Mouse (Mus musculus): ENCODE measurements around the gene Zfp119b. TPM values are rescaled to one million over a fixed set of nuclear protein-coding genes. Genes with fewer than 3 reads are reported as not detected.

The Zfp119b gene
- 5.7 and 7.9 TPM in 2 replicates for polyA plus RNA-seq (2012; ENCODE audit: insufficient read depth, insufficient read length, missing spikeins)

DNA sequence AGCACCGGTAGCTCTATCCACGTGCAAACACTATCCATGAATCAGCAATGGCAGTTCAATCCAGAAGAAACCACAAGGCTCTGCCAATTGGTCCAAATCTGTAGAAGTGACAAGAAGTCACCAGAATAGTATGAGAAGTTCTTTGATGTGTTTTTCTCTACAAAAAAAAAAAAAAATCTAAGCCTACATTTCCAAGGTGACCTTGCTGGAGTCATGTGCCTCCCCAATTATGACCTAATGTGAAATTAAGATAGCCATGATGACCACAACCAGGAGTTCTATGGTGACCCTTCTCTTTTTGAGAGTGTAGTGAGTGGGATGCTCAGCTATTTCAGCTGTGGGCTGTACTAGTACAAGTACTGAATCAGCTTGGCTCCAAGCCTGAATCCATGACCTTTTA lies at the start of gene Zfp119b:
TSS of gene Zfp119b (minus strand) at position 101 of the 400 bp plus-strand sequence.
- TF ChIP-seq CTCF (IDR thresholded peaks at IDR 0.05; ENCODE audit: low read depth, low read length), result no peak
- TF ChIP-seq POLR2A (IDR thresholded peaks at IDR 0.05; ENCODE audit: borderline replicate concordance, low read depth, low read length), result no peak
- Histone ChIP-seq H3K4me1 (ENCODE audit: control insufficient read depth, insufficient read depth, low read length) (peaks cover 39% of the 10 kb centered on the region), H3K27ac (ENCODE audit: insufficient read depth, low read depth, low read length) (no peak within 1 kb of the TSS), H3K4me3 (ENCODE audit: insufficient read depth, low read length) (no peak within 1 kb of the TSS)

DNA sequence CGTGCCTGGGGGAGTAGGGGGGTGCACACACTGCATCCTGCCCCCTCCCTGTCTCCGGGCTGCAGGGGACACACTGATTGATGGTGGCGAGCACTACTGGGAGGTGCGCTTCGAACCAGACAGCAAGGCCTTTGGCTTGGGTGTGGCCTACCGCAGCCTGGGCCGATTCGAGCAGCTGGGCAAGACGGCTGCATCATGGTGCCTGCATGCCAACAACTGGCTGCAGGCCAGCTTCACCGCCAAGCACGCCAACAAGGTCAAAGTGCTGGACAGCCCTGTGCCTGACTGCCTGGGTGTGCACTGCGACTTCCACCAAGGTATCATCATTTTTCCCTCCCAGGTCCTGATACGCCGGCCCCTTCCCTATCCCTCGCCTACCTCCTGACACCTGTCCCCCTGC lies 46.7 kb upstream of the Zfp119b start:
- Histone ChIP-seq H3K27ac (ENCODE audit: insufficient read depth, low read depth, low read length) (no peak overlapping the region), H3K4me1 (ENCODE audit: control insufficient read depth, insufficient read depth, low read length) (no peaks in the 10 kb centered on the region), H3K4me3 (ENCODE audit: insufficient read depth, low read length) (no peak overlapping the region)
- TF ChIP-seq POLR2A (IDR thresholded peaks at IDR 0.05; ENCODE audit: borderline replicate concordance, low read depth, low read length) (no peak), CTCF (IDR thresholded peaks at IDR 0.05; ENCODE audit: low read depth, low read length) (no peak)

DNA sequence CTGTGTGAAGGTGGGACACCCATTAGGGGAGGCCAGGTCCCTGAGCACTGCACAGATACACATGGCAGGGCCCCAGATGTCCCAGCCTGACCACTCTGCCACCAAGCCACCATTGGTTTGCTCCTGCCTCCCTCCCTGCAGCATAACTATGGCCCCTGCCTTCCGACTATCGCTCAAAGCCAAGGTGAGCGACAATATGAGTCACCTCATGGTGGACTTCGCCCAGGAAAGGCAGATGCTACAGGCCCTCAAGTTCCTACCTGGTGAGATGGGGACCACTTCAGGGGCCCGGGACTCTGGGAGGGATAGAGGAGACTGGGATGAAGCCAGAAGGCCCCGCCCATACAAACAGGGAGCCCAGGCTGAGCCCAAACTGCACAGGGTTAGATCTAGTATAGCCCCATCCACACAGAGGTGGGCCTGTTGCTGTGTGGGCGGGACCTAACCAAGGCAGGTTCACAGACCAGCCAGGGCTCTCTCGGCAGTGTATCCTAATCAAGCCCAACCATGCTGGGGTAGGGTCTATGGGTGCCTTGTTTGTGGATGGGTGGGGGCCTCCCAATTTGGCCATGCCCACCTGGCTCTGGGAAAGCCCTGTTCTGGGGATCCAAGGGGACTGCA lies 41.1 kb upstream of the Zfp119b start:
- H3K4me1 ChIP-seq (ENCODE audit: control insufficient read depth, insufficient read depth, low read length), result no peaks in the 10 kb centered on the region
- H3K4me3 ChIP-seq (ENCODE audit: insufficient read depth, low read length), result no peak overlapping the region
- no peak for TF ChIP-seq CTCF (IDR thresholded peaks at IDR 0.05; ENCODE audit: low read depth, low read length)
- no peak for TF ChIP-seq POLR2A (IDR thresholded peaks at IDR 0.05; ENCODE audit: borderline replicate concordance, low read depth, low read length)
- H3K27ac ChIP-seq (ENCODE audit: insufficient read depth, low read depth, low read length), result no peak overlapping the region

DNA sequence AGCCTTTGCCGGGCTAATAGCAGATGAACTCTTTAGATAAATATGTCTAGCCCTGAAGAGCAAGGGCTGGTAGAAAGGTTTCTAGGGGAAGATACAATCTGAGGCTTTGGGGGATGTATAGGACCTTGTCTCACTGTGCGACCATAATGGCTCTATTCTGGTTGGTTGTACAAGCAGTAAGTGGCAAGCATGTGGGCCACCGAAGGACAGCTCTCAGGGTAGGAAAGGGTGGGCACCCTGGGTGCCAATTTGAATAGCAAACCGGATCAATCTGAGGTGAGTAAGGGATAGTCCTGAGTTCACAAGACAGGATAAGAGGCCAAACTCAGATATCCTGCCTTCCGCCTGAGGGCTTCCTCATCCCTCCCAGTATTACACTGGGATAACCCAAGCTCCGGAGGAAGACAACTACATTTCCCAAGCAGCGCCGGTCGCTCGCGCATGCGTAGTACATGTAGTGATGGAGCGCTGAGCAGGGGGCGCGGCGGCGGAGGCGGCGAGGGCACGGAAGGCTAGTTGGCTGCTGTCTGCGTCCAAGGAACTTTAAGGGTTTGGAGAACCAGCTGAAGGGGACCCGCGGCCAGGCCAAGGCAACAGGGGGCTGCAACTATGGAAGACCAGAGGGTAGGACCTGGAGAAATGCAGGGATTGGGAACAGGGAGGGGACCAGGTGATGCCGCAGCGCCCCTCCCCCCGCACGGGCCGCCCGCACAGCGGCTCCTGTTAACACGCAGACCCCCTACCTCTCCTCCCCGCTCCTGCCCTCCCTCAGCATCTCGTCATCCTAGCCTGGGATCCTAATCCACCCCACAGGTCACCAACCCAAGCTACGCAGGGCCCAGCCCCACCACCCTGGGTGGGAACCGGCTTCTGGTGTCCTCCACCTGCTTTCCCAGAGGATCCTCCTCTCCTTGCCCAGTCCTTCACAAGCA lies 37.0 kb upstream of the Zfp119b start, which contains the start of gene Fsd1:
TSS of gene Fsd1 (plus strand) at position 480 of the 932 bp plus-strand sequence.
- no peak for TF ChIP-seq POLR2A (IDR thresholded peaks at IDR 0.05; ENCODE audit: borderline replicate concordance, low read depth, low read length)
- TF ChIP-seq CTCF (IDR thresholded peaks at IDR 0.05; ENCODE audit: low read depth, low read length), result no peak
- Histone ChIP-seq H3K27ac (ENCODE audit: insufficient read depth, low read depth, low read length) (no peak within 1 kb of the TSS), H3K4me1 (ENCODE audit: control insufficient read depth, insufficient read depth, low read length) (no peaks in the 10 kb centered on the region), H3K4me3 (ENCODE audit: insufficient read depth, low read length) (no peak within 1 kb of the TSS)

DNA sequence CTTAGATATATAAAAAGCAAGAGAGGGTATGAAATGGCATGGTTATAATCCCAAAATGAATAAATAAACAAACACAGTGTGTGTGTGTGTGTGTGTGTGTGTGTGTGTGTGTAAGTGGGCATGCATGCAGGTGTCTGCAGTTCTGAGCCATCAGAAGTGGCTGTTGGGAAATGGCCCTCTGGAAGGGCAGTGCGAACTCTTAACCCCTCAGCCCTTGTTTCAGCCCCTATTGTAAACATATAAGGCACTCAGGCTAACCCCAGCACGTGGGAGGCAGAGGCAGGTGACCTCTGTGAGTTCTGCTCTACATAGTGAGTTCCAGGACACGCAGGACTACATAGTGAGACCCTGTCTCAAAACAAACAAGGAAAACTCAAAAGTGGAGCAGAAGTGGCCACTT lies 28.0 kb upstream of the Zfp119b start:
- no peak overlapping the region for H3K4me3 ChIP-seq (ENCODE audit: insufficient read depth, low read length)
- no peak overlapping the region for H3K27ac ChIP-seq (ENCODE audit: insufficient read depth, low read depth, low read length)
- H3K4me1 ChIP-seq (ENCODE audit: control insufficient read depth, insufficient read depth, low read length), result no peaks in the 10 kb centered on the region; the same call in 1 of the 2 replicates
- TF ChIP-seq CTCF (IDR thresholded peaks at IDR 0.05; ENCODE audit: low read depth, low read length), result no peak
- TF ChIP-seq POLR2A (IDR thresholded peaks at IDR 0.05; ENCODE audit: borderline replicate concordance, low read depth, low read length), result no peak

DNA sequence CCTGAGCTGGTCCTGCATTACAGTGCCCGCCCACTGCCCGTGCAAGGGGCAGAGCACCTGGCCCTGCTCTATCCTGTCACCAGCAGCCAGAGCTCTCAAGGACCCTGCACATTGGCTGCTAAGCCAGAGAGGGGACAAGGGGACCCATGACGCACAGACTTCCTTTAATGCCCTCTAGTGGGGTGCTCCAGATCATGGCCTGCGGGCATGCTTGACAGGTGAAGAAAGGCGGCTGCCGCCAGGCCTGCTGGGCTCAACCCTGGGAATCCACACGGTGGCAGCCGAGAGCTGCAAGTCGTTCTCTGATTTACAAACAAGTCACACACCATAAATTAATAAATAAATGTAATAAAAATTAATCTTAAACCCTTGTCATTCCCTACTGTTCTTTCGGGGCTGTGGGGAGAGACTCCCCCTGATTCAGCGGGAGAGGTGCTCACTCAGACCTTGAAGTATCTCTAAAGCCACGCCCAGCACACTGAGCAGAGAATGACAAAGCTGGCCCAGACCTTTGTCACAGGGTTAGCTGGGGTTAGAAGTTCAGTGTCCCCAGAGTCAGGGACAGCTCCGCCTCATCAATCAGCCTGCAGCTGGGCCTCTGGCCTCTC lies 27.1 kb upstream of the Zfp119b start:
- Histone ChIP-seq H3K4me1 (ENCODE audit: control insufficient read depth, insufficient read depth, low read length) (no peaks in the 10 kb centered on the region; the same call in 1 of the 2 replicates), H3K4me3 (ENCODE audit: insufficient read depth, low read length) (no peak overlapping the region), H3K27ac (ENCODE audit: insufficient read depth, low read depth, low read length) (no peak overlapping the region)
- TF ChIP-seq POLR2A (IDR thresholded peaks at IDR 0.05; ENCODE audit: borderline replicate concordance, low read depth, low read length) (no peak), CTCF (IDR thresholded peaks at IDR 0.05; ENCODE audit: low read depth, low read length) (peak; percentile 82)

DNA sequence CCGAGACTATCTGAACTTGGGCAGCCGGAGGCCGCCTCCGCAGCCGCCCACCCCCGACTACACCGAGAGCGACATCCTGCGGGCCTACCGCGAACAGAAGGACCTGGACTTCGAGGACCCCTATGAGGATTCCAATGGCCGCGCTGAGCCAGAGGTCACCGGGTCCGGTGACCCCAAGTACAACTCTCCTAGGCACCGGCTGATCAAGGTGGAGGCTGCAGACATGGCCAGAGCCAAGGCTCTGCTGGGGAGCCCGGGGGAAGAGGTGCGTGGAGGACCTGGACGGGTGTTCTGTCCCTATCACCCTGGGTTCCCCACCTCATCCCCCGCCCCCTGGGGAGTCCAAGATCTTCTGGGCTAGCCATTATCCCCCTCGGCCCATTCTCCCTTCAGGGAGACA lies 22.2 kb upstream of the Zfp119b start:
- Histone ChIP-seq H3K4me1 (ENCODE audit: control insufficient read depth, insufficient read depth, low read length) (no peaks in the 10 kb centered on the region), H3K27ac (ENCODE audit: insufficient read depth, low read depth, low read length) (no peak overlapping the region), H3K4me3 (ENCODE audit: insufficient read depth, low read length) (no peak overlapping the region)
- TF ChIP-seq CTCF (IDR thresholded peaks at IDR 0.05; ENCODE audit: low read depth, low read length), result no peak
- no peak for TF ChIP-seq POLR2A (IDR thresholded peaks at IDR 0.05; ENCODE audit: borderline replicate concordance, low read depth, low read length)

DNA sequence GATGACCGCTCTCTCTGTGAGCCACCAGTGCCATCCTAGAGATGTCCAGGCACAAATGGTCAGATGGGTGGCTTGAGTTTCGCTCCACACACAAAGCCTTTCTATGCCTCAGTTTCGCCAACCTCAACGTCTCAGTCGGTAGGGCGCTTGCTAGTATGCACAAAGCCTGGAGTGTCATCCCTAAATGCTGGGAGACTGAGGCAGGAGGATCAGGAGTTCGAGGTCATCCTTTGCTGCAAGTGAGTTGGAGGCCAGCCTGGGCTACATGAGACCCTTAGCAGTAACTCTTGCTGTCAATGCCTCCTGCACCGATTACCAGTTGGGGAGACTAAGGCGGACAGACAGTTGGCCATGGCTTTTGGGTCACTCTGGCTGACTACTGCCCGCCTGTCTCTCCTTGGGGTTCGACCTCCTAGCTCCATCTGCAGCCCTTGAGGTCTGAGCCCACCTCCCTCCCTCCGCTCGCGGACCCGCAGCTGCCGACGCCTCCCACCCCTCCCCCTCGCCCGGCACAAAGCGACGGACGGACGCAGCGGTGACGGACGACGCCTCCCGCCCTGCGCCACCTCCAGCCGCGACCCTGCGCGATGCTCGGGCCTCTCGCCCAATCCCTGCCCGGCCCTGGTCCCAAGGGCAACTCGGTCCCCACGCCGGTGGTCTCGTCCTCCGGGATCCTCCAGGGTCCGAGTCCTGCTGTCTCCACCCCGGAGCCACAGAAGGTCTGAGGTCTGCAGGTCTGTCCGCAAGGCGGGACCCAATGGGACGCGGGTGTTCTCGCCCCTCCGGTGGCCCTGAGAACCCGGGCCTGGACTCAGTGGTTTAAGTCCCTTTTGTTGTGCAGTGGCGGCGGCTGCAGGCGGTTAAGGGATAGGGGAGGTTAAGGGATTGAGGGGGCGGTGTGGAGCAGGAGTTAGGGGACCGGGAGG lies 20.9 kb upstream of the Zfp119b start, which contains the start of gene Shd:
TSS of gene Shd (plus strand) at position 502 of the 926 bp plus-strand sequence.
- Histone ChIP-seq H3K27ac (ENCODE audit: insufficient read depth, low read depth, low read length) (no peak within 1 kb of the TSS), H3K4me3 (ENCODE audit: insufficient read depth, low read length) (peak within 1 kb of the TSS; percentile 29), H3K4me1 (ENCODE audit: control insufficient read depth, insufficient read depth, low read length) (no peaks in the 10 kb centered on the region)
- TF ChIP-seq CTCF (IDR thresholded peaks at IDR 0.05; ENCODE audit: low read depth, low read length), result no peak
- no peak for TF ChIP-seq POLR2A (IDR thresholded peaks at IDR 0.05; ENCODE audit: borderline replicate concordance, low read depth, low read length)

DNA sequence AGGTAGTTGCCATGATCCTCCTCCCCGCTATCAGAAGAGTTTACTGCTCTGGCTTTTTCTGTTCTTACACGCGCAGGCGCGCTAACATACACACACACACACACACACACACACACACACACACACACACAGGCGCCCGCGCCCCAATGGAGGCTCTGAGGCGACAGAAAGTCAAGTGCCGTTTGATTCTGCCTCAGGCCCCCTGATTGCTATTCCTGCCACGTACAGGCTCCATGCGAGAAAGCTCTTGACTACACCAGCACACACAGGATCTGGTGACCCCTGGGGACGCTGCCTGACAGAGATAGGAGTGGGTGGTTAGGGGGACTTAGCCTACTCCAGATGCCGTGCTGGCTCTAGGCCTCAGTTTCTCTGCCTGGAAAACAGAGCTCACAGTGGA lies 20.3 kb upstream of the Zfp119b start:
- Histone ChIP-seq H3K4me1 (ENCODE audit: control insufficient read depth, insufficient read depth, low read length) (no peaks in the 10 kb centered on the region), H3K27ac (ENCODE audit: insufficient read depth, low read depth, low read length) (no peak overlapping the region), H3K4me3 (ENCODE audit: insufficient read depth, low read length) (no peak overlapping the region)
- TF ChIP-seq CTCF (IDR thresholded peaks at IDR 0.05; ENCODE audit: low read depth, low read length) (no peak), POLR2A (IDR thresholded peaks at IDR 0.05; ENCODE audit: borderline replicate concordance, low read depth, low read length) (no peak)
